In genomic region chr15:56344973-56345372, GRCm38 (mm10) we compare ENCODE assay signal across 21 mouse cellular contexts.
DNase-seq lines count a peak whose midpoint lies in the region; ATAC-seq lines count a peak whose summit lies in the region.
"Had no signal": no experiment of that assay in that cellular context is flagged by ENCODE, and none has a peak within 500 bp of the region (broad histone marks: within the 10 kb centered on the region; RNA-seq: fewer than 3 reads in every experiment).

No protein-coding gene starts in this region.

- WGBS in kidney, embryonic 14.5 days: 37% methylated on average over 2 of the region's 2 CpGs
- WGBS in kidney, embryonic 16.5 days: 36% methylated on average over 2 of the region's 2 CpGs
- 70% methylated on average over 2 of the region's 2 CpGs for WGBS in neural tube, embryonic 13.5 days

- no peaks in the 10 kb centered on the region for H3K27me3 ChIP-seq in kidney, embryonic 14.5 days (ENCODE audit: control insufficient read depth, insufficient read depth, low read length)
- H3K27me3 ChIP-seq in kidney, embryonic 16.5 days (ENCODE audit: insufficient read depth, low read length): no peaks in the 10 kb centered on the region
- no peaks in the 10 kb centered on the region for H3K27me3 ChIP-seq in neural tube, embryonic 13.5 days
- H3K27me3 ChIP-seq: embryonic facial prominence, embryonic 13.5 days; embryonic facial prominence, embryonic 15.5 days; forebrain, embryonic 12.5 days had no signal

- no peaks in the 10 kb centered on the region for H3K36me3 ChIP-seq in kidney, embryonic 14.5 days (ENCODE audit: control insufficient read depth, insufficient read depth, low read length)
- H3K36me3 ChIP-seq in kidney, embryonic 16.5 days (ENCODE audit: insufficient read depth, low read length): no peaks in the 10 kb centered on the region
- no peaks in the 10 kb centered on the region for H3K36me3 ChIP-seq in neural tube, embryonic 13.5 days
- H3K36me3 ChIP-seq: embryonic facial prominence, embryonic 13.5 days; embryonic facial prominence, embryonic 15.5 days; forebrain, embryonic 10.5 days; forebrain, embryonic 12.5 days had no signal

- no peaks in the 10 kb centered on the region for H3K9me3 ChIP-seq in kidney, embryonic 14.5 days (ENCODE audit: control insufficient read depth, low read length)
- no peaks in the 10 kb centered on the region for H3K9me3 ChIP-seq in kidney, embryonic 16.5 days (ENCODE audit: low read length)
- H3K9me3 ChIP-seq in neural tube, embryonic 13.5 days: no peaks in the 10 kb centered on the region
- H3K9me3 ChIP-seq: embryonic facial prominence, embryonic 13.5 days; embryonic facial prominence, embryonic 15.5 days; forebrain, embryonic 10.5 days; forebrain, embryonic 12.5 days had no signal

- H3K4me3 ChIP-seq in kidney, embryonic 14.5 days (ENCODE audit: low read length): no peak overlapping the region
- no peak overlapping the region for H3K4me3 ChIP-seq in kidney, embryonic 16.5 days (ENCODE audit: low read length)
- H3K4me3 ChIP-seq in neural tube, embryonic 13.5 days: no peak overlapping the region
- H3K4me3 ChIP-seq: embryonic facial prominence, embryonic 13.5 days; embryonic facial prominence, embryonic 15.5 days; erythroblast, embryonic 14.5 days; forebrain, embryonic 10.5 days; forebrain, embryonic 12.5 days had no signal

- DNase-seq in kidney, adult 11 months: no peak
- no peak for DNase-seq in kidney, postnatal 4 days
- no peak for DNase-seq in neural tube, embryonic 10.5 days (ENCODE audit: extremely low spot score, low spot score)
- DNase-seq in left cerebral cortex, adult 8-10 months (ENCODE audit: low spot score in 2 of 2): no peak
- DNase-seq: adrenal gland, adult 2 months; adrenal gland, postnatal 10 days; adrenal gland, postnatal 25 days; cerebellum, adult 11 months; cerebellum, adult 18-20 months; cerebellum, adult 8-10 months; cerebellum, adult 9-11 months; cerebellum, postnatal 36 days had no signal

- no peak overlapping the region for H3K9ac ChIP-seq in kidney, embryonic 14.5 days (ENCODE audit: low read depth, low read length)
- no peak overlapping the region for H3K9ac ChIP-seq in kidney, embryonic 16.5 days (replicated peaks; ENCODE audit: low read length)
- H3K9ac ChIP-seq in neural tube, embryonic 13.5 days: no peak overlapping the region
- H3K9ac ChIP-seq: embryonic facial prominence, embryonic 13.5 days; embryonic facial prominence, embryonic 15.5 days; forebrain, embryonic 12.5 days had no signal

- H3K4me1 ChIP-seq in kidney, embryonic 14.5 days (ENCODE audit: control insufficient read depth, insufficient read depth, low read length): peaks cover 15% of the 10 kb centered on the region; the same call in 1 of the 2 replicates
- H3K4me1 ChIP-seq in kidney, embryonic 16.5 days (ENCODE audit: insufficient read depth, low read length): 0 out of 2 replicates have a peak, but pooled peaks cover 8% of the 10 kb centered on the region
- 0 out of 2 replicates have a peak, but pooled peaks cover 6% of the 10 kb centered on the region for H3K4me1 ChIP-seq in neural tube, embryonic 13.5 days (replicated peaks)
- H3K4me1 ChIP-seq: embryonic facial prominence, embryonic 15.5 days had no signal

- peak; percentile 34; the same call in 1 of the 2 replicates for ATAC-seq in kidney, embryonic 14.5 days (ENCODE audit: low FRiP score, low TSS enrichment)
- ATAC-seq in kidney, embryonic 16.5 days (ENCODE audit: low FRiP score, low TSS enrichment): peak; percentile 24; the same call in 1 of the 2 replicates
- ATAC-seq in neural tube, embryonic 13.5 days (ENCODE audit: low read depth): peak; percentile 51; the same call in 1 of the 2 replicates
- ATAC-seq: forebrain, embryonic 14.5 days had no signal

- H3K4me2 ChIP-seq in kidney, embryonic 14.5 days (replicated peaks; ENCODE audit: low read depth, low read length): no peak overlapping the region
- no peak overlapping the region for H3K4me2 ChIP-seq in kidney, embryonic 16.5 days (replicated peaks; ENCODE audit: low read depth, low read length)
- H3K4me2 ChIP-seq in neural tube, embryonic 13.5 days: no peak overlapping the region
- H3K4me2 ChIP-seq: embryonic facial prominence, embryonic 13.5 days; embryonic facial prominence, embryonic 15.5 days; forebrain, embryonic 12.5 days had no signal

- H3K27ac ChIP-seq in kidney, embryonic 14.5 days (ENCODE audit: low read depth, low read length): peak overlapping the region; percentile 32; the same call in 1 of the 2 replicates
- H3K27ac ChIP-seq in kidney, embryonic 16.5 days (ENCODE audit: low read length): no peak overlapping the region
- no peak overlapping the region for H3K27ac ChIP-seq in neural tube, embryonic 13.5 days (replicated peaks)
- H3K27ac ChIP-seq: embryonic facial prominence, embryonic 13.5 days; embryonic facial prominence, embryonic 15.5 days; forebrain, embryonic 10.5 days; forebrain, embryonic 12.5 days had no signal
